Mouse (Mus musculus) neural tube, embryonic 13.5 days (tissue): Measurements from ENCODE around the gene Htr6. TPM values are rescaled to one million over a fixed set of nuclear protein-coding genes. Genes with fewer than 3 reads are reported as not detected.
A peak's percentile ranks its signal among the peaks of the same experiment; 100 is the strongest.

Experiments used
- ATAC-seq: fragments of 200-750 bp; cut with Nextera tagmentation; 2 replicates; pipeline ENCODE4 v1.8.0; 2017; ENCODE audit warnings: low read depth, mild to moderate bottlenecking, moderate TSS enrichment, moderate library complexity
- H3K27ac ChIP-seq: fragments of 300-500 bp; sonication (generic); replicated peaks from 2 replicates; pipeline ENCODE4 v1.5.1; 2015; ENCODE audit warnings: moderate library complexity, mild to moderate bottlenecking, inconsistent platforms
- H3K27me3 ChIP-seq: fragments of 300-500 bp; sonication (generic); 2 replicates; pipeline ENCODE4 v1.6.1; 2015; ENCODE audit warnings: mild to moderate bottlenecking, inconsistent platforms
- H3K36me3 ChIP-seq: fragments of 300-500 bp; sonication (generic); 2 replicates; pipeline ENCODE4 v1.6.1; 2015; ENCODE audit warnings: mild to moderate bottlenecking, inconsistent platforms
- H3K4me1 ChIP-seq: fragments of 300-500 bp; sonication (generic); replicated peaks from 2 replicates; pipeline ENCODE4 v1.6.1; 2015; ENCODE audit warnings: inconsistent platforms
- H3K4me2 ChIP-seq: fragments of 300-500 bp; sonication (generic); 2 replicates; pipeline ENCODE4 v1.6.1; 2015; ENCODE audit warnings: inconsistent platforms, mild to moderate bottlenecking, moderate library complexity
- H3K4me3 ChIP-seq: fragments of 300-500 bp; sonication (generic); 2 replicates; pipeline ENCODE4 v1.5.1; 2015; ENCODE audit warnings: mild to moderate bottlenecking, inconsistent platforms
- H3K9ac ChIP-seq: fragments of 300-500 bp; sonication (generic); 2 replicates; pipeline ENCODE4 v1.6.1; 2015; ENCODE audit warnings: moderate library complexity, mild to moderate bottlenecking, inconsistent platforms
- H3K9me3 ChIP-seq: fragments of 300-500 bp; sonication (generic); 2 replicates; pipeline ENCODE4 v1.6.1; 2016; ENCODE audit warnings: inconsistent platforms
- WGBS: fragments of 180-500 bp; shearing (Covaris S2); methylation state at CpG from one replicate; pipeline ENCODE4 v1.1.7; 2015; 5-methylcytosine and 5-hydroxymethylcytosine counted together
- polyA plus RNA-seq: library from polyadenylated mRNA; unstranded; fragments of >200 nt; fragmentation: Nextera tagmentation; extraction: Ambion mirVana; gene quantifications from 2 replicates; pipeline ENCODE4 v1.2.1, GENCODE M21; 2015

Gene Htr6
- polyA plus RNA-seq, 1 experiment from 2014 or later = 0.60 TPM

DNA sequence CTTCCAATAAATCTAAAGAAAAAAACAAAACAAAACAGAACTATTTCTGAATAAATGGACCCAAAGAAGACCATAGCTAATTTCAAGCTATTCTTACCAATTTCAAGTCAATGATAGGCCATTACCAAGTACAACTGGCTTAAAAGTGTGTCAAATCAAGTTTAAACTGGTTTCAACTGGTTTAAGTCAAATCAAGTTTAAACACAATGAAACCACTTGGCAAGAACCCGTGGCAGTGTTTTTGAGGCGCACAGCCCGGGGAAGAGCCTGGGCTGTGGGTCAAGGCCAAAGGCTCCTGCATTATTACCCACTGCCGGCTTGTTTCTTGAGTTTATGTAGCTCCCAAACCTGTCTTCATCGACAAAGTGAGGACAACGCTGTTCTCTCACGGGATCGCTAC lies 25.0 kb upstream of the Htr6 start:
- no peak overlapping the region for H3K27ac ChIP-seq
- 87% methylated on average over 8 of the region's 8 CpGs for WGBS
- H3K9me3 ChIP-seq = no peaks in the 10 kb centered on the region
- H3K4me2 ChIP-seq = no peak overlapping the region
- no peak overlapping the region for H3K4me3 ChIP-seq
- peaks cover 38% of the 10 kb centered on the region for H3K4me1 ChIP-seq
- no peak for ATAC-seq
- H3K36me3 ChIP-seq = peaks cover 24% of the 10 kb centered on the region
- no peak overlapping the region for H3K9ac ChIP-seq
- peaks cover under 1% of the 10 kb centered on the region; the same call in 1 of the 2 replicates for H3K27me3 ChIP-seq

DNA sequence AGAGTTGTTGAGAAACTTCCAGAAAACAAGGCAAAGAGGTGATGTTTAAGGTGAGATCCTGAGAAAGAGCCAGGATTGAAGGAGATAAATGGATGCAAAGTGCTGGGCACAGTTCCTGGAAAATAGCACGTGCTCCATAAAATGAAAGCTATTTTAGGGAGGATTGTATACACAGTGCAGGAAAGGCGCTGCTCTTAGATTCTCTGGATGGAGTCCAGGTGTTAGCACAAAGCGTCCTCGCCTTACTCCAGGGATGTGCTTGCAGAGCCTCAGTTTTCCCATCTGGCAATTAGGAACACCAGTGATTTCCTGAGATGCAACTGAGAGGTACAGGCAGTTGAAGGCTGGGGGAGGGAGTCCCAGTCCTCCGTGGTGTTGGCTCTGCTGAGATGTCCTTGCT lies 20.8 kb upstream of the Htr6 start:
- no peak overlapping the region for H3K4me2 ChIP-seq
- H3K27me3 ChIP-seq = peaks cover 40% of the 10 kb centered on the region
- no peak overlapping the region for H3K27ac ChIP-seq
- no peak overlapping the region for H3K4me3 ChIP-seq
- no peaks in the 10 kb centered on the region for H3K36me3 ChIP-seq
- H3K9me3 ChIP-seq = no peaks in the 10 kb centered on the region; the same call in 1 of the 2 replicates
- WGBS = 76% methylated on average over 5 of the region's 5 CpGs
- H3K9ac ChIP-seq = no peak overlapping the region
- peaks cover 27% of the 10 kb centered on the region for H3K4me1 ChIP-seq
- no peak for ATAC-seq

DNA sequence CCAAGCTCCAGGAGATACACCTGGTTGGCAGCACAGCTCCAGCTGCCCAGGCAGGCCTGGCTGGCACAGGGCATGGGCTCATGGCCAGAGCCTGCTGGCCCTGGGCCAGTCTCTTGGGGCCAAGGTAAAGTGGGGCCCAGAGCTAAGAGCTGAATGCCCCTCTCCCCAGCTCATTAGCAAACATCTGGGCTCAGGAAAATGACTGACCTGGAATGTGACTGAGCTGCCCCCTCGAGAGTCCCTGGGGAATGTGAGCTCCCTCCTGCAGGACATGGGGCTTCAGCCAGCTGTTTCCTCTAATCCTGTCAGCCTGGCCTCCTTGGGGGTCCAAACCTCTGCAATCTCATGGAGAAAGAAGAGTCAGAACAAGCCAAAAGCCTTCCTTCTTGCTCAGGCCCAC lies 20.0 kb upstream of the Htr6 start:
- H3K9ac ChIP-seq = no peak overlapping the region
- no peak overlapping the region for H3K27ac ChIP-seq
- H3K4me1 ChIP-seq = peaks cover 35% of the 10 kb centered on the region
- H3K36me3 ChIP-seq = no peaks in the 10 kb centered on the region
- no peaks in the 10 kb centered on the region; the same call in 1 of the 2 replicates for H3K9me3 ChIP-seq
- H3K4me3 ChIP-seq = no peak overlapping the region
- WGBS = 50% methylated on average over 1 of the region's 1 CpGs
- no peak overlapping the region for H3K4me2 ChIP-seq
- H3K27me3 ChIP-seq = peaks cover 48% of the 10 kb centered on the region
- ATAC-seq = no peak

DNA sequence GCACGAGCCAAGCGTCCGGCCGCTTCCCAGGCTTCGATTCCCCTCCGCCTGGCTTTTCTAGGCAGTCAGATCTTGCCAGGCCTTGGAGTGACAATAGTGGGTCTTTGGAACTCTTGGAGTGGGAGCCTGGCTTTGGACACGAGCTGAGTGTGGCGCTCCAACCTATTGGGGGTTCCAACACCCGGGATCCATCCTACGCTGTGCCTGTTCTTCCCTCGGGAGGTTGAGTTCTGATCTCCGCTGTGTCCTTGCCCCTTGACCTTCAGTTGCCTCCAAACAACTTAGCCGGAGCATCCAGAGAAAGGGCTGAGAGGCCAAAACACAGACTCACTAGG lies 17.8 kb upstream of the Htr6 start:
- Histone ChIP-seq H3K9ac (peak overlapping the region; percentile 81), H3K4me1 (peaks cover 45% of the 10 kb centered on the region), H3K36me3 (no peaks in the 10 kb centered on the region), H3K4me2 (peak overlapping the region; percentile 92), H3K4me3 (peak overlapping the region; percentile 64), H3K9me3 (no peaks in the 10 kb centered on the region; the same call in 1 of the 2 replicates), H3K27ac (peak overlapping the region; percentile 85; the same call in 1 of the 2 replicates), H3K27me3 (peaks cover 62% of the 10 kb centered on the region)
- 18% methylated on average over 13 of the region's 13 CpGs for WGBS
- ATAC-seq = no peak

GRCm38 (mm10) chr4:139092356-139093195 lies 17.2 kb upstream of the Htr6 start, which contains the start of gene Nbl1:
TSS of gene Nbl1 (minus strand) at chr4:139092993.
- Histone ChIP-seq H3K9me3 (no peaks in the 10 kb centered on the region; the same call in 1 of the 2 replicates), H3K4me3 (peak within 1 kb of the TSS; percentile 64), H3K27me3 (peaks cover 62% of the 10 kb centered on the region), H3K4me2 (peak within 1 kb of the TSS; percentile 92), H3K36me3 (no peaks in the 10 kb centered on the region), H3K9ac (peak within 1 kb of the TSS; percentile 81), H3K27ac (peak within 1 kb of the TSS; percentile 85), H3K4me1 (peaks cover 45% of the 10 kb centered on the region)
- WGBS = under 1% methylated on average over 82 of the region's 105 CpGs
- ATAC-seq = no peak

DNA sequence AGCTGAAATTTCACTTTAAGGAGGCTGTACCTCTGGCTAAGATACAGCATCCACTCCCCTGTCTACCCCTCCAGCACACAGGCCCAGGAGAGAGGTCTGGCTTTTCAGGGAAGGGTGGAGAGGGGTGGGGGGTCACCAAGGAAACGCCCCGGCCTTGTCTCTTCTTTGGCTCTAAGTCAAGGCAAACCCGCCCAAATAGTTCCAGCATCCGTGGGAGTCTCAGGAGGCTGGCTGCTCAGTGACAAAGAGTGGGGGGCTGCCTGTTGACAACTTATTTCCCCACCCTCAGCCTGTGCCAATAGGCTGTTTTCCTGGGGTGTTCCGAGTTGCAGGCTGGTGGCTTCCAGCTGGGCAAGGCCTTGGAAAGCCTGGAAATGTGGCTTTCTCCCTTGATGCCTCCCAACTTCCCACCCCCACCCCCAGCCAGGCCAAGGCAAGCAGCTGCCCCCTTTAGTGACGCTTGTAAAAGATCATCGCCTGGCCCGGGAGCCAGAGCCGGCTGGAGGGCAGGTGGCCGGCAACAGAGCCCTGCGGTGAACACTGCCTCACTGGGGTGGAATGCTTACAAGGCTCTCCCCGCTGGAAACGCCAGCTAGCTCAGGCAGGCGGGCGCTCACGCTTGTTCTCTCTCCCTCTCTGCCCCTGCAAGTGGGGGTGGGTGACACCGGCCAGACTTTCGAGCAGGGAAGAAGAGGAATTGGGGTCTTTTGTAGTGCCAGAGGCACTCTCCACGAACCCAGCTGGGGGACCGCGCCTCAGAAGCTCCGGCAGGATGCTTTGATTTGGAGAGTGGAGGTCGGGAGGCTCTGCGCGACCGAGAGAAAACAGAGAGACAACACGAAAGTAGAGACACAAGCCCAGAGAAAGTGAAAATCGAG lies 16.3 kb upstream of the Htr6 start:
- 2% methylated on average over 28 of the region's 28 CpGs for WGBS
- Histone ChIP-seq H3K36me3 (no peaks in the 10 kb centered on the region), H3K4me2 (peak overlapping the region; percentile 92), H3K9ac (peak overlapping the region; percentile 81), H3K27ac (peak overlapping the region; percentile 85), H3K9me3 (no peaks in the 10 kb centered on the region; the same call in 1 of the 2 replicates), H3K4me1 (peaks cover 45% of the 10 kb centered on the region), H3K27me3 (peaks cover 62% of the 10 kb centered on the region), H3K4me3 (peak overlapping the region; percentile 64)
- peak; percentile 78 for ATAC-seq

- H3K27ac ChIP-seq = peak overlapping the region; percentile 85
- H3K4me1 ChIP-seq = peaks cover 45% of the 10 kb centered on the region
- peak; percentile 21; the same call in 1 of the 2 replicates for ATAC-seq
- no peaks in the 10 kb centered on the region; the same call in 1 of the 2 replicates for H3K9me3 ChIP-seq
- WGBS = 23% methylated on average over 7 of the region's 7 CpGs
- peak overlapping the region; percentile 81 for H3K9ac ChIP-seq
- H3K4me3 ChIP-seq = peak overlapping the region; percentile 64
- H3K36me3 ChIP-seq = no peaks in the 10 kb centered on the region
- peaks cover 62% of the 10 kb centered on the region for H3K27me3 ChIP-seq
- H3K4me2 ChIP-seq = peak overlapping the region; percentile 92
These were observed 15.7 kb upstream of the Htr6 start for GRCm38 (mm10) chr4:139091066-139091465.

DNA sequence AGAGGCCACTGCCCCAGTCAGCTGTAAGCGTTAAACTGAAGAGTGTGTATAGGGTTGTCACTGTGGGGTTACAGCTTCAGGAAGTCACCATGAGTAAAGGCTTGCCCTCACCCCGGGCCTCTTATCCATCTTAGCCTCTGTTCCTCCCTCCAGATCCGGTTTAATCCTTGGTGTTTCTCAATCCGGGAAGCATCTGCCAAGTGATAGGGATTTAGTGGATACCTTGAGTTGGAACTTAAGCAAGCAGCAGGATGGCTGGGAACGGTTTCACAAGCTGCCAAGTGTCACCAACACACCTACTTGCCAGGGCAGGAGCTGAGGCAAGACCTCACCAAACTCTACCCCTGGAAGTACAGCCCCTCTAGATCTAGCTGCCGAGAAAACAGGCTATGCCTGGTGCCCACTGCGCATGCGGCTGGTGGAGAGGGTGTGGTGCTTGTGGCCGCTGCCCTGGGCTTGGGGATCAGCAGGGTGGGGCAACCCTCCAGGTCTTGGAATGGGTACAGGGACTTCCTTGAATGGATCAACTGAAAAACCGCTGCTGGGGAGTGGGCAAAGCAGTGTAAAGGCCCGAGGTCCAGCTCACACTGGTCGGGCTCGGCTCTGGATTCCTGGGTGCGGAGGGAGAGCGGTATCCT lies 15.1 kb upstream of the Htr6 start:
- ATAC-seq = no peak
- Histone ChIP-seq H3K27me3 (peaks cover 63% of the 10 kb centered on the region), H3K36me3 (no peaks in the 10 kb centered on the region), H3K9me3 (no peaks in the 10 kb centered on the region; the same call in 1 of the 2 replicates), H3K4me3 (peak overlapping the region; percentile 64), H3K27ac (peak overlapping the region; percentile 85), H3K9ac (0 out of 2 replicates have a peak overlapping the region, but pooled peaks have one; percentile 32), H3K4me1 (peaks cover 42% of the 10 kb centered on the region), H3K4me2 (peak overlapping the region; percentile 92)
- 71% methylated on average over 15 of the region's 15 CpGs for WGBS

DNA sequence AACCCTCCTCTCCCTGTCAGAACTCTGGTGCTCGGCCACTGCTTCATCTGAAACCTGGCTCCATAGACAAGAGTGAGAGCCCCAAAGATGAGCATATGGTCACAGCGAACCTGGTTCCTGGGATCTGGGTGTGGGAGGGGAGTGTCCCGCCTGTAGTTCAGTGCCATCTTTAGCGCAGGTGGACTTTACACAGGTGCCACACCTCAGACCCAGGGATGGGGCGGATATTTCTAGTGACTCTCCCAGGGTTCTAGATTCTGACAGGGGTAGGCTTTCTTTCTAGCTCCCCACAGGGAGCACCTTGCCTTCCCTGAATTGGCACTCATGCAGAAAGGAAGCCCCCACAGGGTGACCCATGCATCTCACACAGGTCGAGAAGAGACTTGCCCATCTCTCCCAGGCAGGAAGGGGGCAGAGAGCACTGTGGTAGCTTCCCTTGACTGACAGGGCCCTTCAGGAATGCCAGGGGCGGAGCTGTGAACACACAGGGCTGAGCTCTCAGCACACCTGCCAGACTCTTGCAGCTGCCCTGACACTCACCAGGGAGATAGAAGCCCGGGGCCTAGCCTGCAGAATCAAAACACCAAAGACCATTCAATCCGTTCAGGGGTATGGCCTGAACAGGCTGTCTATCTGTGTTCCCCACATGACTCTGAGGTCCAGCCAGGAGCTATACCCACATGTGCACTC lies 13.8 kb upstream of the Htr6 start:
- H3K36me3 ChIP-seq = no peaks in the 10 kb centered on the region
- H3K9ac ChIP-seq = 0 out of 2 replicates have a peak overlapping the region, but pooled peaks have one; percentile 38
- no peak for ATAC-seq
- H3K4me2 ChIP-seq = no peak overlapping the region
- no peak overlapping the region for H3K4me3 ChIP-seq
- H3K27me3 ChIP-seq = peaks cover 61% of the 10 kb centered on the region
- peaks cover 40% of the 10 kb centered on the region for H3K4me1 ChIP-seq
- H3K27ac ChIP-seq = no peak overlapping the region
- H3K9me3 ChIP-seq = no peaks in the 10 kb centered on the region
- WGBS = 64% methylated on average over 9 of the region's 9 CpGs

- Histone ChIP-seq H3K27me3 (peaks cover 42% of the 10 kb centered on the region), H3K4me3 (no peak overlapping the region), H3K36me3 (no peaks in the 10 kb centered on the region), H3K27ac (no peak overlapping the region), H3K4me1 (peaks cover 44% of the 10 kb centered on the region), H3K9ac (no peak overlapping the region), H3K9me3 (no peaks in the 10 kb centered on the region), H3K4me2 (no peak overlapping the region)
- 77% methylated on average over 4 of the region's 4 CpGs for WGBS
- ATAC-seq = no peak
These were observed 11.6 kb upstream of the Htr6 start for GRCm38 (mm10) chr4:139086984-139087383.

GRCm38 (mm10) chr4:139086037-139086436 lies 10.7 kb upstream of the Htr6 start:
- 23% methylated on average over 5 of the region's 5 CpGs for WGBS
- no peak overlapping the region for H3K27ac ChIP-seq
- H3K4me3 ChIP-seq = no peak overlapping the region
- H3K9me3 ChIP-seq = no peaks in the 10 kb centered on the region
- H3K36me3 ChIP-seq = no peaks in the 10 kb centered on the region
- H3K4me2 ChIP-seq = no peak overlapping the region
- H3K9ac ChIP-seq = no peak overlapping the region
- peaks cover 32% of the 10 kb centered on the region for H3K27me3 ChIP-seq
- H3K4me1 ChIP-seq = peaks cover 44% of the 10 kb centered on the region
- ATAC-seq = peak; percentile 17; the same call in 1 of the 2 replicates
